Mouse (Mus musculus) liver, adult 2 months (tissue): ENCODE results near the gene Jade1.

ENCODE experiments used
- CTCF ChIP-seq: fragments of 200-500 bp; IDR thresholded peaks from 2 replicates; pipeline ENCODE4 v1.5.1; 2011; ENCODE audit warnings: low read depth, low read length, control low read depth
- POLR2A ChIP-seq: fragments of 200-500 bp; IDR thresholded peaks from 2 replicates; pipeline ENCODE4 v1.6.1; 2011; ENCODE audit warnings: low read length, control low read depth; ENCODE audit not compliant: insufficient read depth; ENCODE audit errors: extremely low read depth

DNA sequence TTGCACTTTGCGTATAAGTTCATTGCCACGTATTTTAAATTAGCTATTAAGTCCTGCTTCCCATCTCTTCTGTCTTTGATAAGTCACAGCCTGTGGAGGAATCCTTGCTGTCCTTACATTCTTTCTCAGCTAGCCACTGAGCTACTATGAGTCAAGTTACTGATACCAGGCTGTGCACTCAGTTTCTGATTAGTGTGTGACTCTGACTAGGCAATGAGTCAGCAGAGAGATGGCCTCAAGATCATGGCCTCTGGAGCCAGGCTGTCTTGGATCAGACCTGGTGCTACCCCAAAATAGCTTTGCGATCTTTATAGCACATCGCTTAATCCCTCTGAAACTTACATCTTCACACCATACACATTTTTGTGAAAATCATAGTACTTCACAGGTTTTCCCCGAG lies 8.2 kb upstream of the Jade1 start:
- TF ChIP-seq CTCF (no peak), POLR2A (no peak)
